Mouse (Mus musculus) NIH3T3 (cell line): ENCODE data around the gene Akap6.
"Not testable (repeated sequence)": the region's sequence is repeated elsewhere in the genome, so short reads cannot be mapped to it uniquely, and the experiment has no call there.

Source experiments
- DNase-seq: peaks from one replicate; pipeline ENCODE4 v3.0.0-alpha.2; 2012; ENCODE audit warnings: low read depth

The Akap6 gene

DNA sequence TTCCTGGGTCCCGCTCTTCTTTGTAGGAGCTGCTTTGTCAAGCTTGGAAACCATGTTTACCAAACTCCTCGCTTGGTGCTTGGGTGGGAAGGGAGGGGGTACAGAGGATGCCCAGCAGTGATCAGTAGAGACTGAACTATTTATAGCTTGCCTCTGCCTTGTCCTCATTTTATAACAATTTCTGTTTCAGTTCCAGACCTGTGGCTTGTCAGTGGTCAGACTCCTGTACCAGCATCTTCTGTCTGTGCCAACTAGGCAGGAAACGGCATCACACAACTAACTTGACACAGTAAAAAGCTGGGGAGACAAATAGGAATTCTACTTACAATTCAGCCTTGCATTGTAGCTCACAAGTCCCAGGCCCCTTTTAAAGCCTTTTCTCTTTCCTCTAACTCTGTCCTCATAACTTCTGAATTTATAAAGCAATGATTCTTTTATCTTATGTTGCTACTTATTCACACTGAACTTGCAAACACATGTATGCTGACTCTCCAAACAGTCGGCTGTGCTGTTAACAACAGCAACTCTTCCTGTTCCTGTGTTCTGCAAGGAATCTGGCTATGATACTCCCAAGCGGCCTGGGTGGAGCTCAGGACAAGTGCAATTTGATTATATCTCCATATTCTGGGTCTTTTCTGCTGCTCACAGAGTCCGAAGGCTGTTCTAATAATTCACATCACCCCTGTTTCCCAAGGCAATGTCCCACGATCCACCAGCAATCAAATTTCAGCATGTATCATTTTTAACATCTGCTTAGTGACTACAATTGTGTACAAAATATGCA is 12.9 kb downstream of the Akap6 start:
- no peak for DNase-seq

DNA sequence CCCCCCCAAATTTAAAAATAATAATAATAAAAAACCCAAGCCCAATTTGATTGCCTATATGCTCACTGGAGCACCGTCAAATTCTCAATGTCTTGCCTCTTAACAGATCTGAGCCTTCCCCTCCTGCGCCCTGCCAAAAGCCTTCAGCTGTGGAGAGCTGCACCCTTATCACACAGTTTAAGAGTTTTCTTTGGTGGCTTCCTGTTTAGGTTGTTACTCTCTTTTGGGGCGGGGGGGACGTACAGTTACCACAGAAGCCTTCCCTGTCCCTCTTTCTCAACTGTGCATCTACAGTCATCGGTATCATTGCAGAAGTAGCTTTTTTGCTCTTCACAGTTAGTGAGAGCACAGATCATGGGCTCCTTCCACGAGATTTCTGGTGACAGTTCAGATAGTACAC is 19.2 kb downstream of the Akap6 start:
- no peak for DNase-seq

DNA sequence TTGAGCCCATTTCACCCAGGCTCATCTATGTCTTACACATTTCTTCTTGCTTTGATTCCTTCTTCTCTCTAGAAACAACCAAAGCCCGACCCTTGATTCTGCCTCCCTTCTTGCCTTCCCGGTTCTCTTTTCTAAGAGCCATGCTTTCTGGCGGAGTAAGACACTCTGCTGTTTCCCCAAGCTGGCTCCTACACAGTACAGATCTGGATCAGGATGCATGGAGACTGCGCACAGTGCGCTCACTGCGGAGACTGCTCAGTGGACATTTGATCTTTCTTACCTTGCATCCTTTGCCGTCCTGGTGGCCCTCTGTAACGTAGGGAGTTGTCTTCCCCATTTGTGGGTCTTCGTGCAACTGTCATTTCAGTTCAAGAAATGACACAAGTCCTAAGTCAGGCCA is 20.0 kb downstream of the Akap6 start:
- no peak for DNase-seq

DNA sequence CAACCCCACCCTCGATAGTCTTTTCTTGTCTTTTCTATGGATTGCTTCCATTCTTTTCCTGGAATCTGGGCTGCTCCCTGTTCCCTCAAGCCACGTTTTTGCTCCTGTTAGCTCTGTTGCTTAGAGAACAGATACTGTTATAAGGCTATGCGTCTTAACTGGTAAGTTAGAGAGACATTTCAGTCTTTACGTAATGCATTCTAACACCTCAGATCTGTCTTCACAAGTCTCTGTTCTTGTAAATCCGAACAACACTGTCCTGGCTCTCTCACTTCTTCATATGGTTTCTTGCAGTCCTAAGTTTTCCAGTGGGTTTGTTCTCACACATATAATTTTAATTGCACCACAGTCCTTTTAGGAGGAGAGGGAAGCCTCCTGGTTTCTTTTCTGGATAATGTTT is 20.5 kb downstream of the Akap6 start:
- DNase-seq, result no peak

DNA sequence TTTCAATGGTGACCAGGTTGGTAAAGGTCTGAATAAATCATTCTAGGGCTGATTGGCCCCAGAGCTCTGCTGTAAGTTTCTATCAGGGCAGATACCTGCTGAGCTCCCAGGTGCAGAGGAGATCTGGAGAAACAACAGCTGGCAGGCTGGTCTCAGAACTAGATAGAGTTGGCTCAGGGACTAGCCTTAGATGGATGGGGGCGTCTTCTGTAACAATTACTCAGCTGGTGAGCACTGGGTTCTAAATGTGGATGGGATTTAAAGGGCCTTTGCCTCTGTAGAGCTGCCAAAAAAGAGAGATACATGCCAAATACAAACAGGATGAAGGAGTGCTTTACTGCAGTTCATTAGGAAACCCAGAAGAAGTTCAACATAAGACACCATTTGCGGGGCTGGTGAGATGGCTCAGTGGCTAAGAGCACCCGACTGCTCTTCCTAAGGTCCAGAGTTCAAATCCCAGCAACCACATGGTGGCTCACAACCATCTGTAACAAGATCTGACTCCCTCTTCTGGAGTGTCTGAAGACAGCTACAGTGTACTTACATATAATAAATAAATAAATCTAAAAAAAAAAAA is 24.9 kb downstream of the Akap6 start:
- not testable (repeated sequence) for DNase-seq

DNA sequence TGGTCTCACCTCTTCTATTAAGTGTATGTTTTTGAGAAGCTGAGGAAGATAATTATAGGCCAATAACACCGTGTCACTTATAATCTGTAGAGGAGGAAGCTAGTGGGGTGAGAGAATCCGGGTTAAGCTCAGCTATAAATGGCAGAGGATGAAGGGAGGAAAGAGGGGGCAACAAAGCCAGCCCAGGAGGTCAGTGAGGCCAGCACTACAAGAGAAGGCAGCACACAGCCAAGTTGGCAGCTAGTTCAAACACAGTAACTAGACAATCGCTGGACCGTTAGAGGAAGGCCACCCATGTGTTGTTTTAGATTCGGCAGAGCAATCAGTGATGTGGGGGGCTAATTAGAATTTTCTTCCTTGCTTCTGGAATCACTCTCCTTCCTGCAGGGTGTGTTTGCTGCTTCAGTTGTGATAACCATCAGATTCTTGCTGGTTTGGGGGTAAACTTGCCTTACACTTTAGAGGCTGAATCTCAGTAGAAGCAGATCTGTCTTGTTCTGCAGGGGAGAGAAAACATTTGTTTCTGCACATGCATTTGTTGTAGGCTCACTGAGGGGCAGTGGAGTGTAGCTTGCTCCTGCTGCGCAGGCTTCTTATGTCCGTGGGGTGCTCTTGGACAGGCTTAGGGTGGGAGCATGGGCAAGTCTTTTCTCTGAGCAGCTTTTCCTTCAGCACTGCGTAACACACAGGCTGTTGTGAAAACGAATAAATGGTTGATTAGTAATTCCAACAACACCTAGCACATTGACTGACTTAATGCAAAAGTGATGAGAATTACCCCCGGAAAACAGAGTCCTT is 27.4 kb downstream of the Akap6 start:
- DNase-seq, result no peak

DNA sequence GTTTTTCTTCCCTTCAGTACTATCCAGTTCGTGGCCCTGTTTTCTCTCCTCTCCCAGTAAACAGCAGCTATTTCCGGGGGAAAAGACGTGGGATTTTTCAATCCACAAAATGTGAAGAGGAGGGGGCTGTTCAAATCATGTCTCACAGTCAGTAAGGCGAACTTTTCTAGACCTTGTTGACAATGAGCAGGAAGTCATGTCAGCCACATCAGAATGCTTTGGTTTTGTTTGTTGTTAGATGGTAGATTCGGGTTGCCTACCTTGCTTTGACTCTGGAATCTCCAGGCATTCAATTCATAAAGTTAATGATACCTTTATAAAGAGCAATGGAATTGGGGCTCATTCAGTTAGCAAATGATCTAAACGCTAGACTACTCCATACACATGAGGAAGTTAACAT is 30.2 kb downstream of the Akap6 start:
- no peak for DNase-seq

DNA sequence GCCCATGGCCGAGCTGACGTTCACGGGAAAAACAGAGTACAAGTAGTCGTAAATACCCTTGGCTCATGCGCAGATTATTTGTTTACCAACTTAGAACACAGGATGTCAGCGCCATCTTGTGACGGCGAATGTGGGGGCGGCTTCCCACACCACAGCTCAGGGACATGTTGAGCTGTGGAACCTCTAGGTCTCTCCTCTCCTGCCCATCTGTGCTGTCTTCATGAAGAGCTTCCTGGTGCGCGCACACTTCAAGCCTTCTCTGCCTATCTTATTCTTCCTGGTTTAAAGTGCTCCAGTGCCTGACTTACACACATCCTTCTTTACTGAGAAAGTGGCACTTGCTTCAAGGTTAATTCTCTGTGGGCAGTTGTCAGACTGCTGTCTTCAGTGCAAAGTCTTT is 36.0 kb downstream of the Akap6 start:
- not testable (repeated sequence) for DNase-seq

DNA sequence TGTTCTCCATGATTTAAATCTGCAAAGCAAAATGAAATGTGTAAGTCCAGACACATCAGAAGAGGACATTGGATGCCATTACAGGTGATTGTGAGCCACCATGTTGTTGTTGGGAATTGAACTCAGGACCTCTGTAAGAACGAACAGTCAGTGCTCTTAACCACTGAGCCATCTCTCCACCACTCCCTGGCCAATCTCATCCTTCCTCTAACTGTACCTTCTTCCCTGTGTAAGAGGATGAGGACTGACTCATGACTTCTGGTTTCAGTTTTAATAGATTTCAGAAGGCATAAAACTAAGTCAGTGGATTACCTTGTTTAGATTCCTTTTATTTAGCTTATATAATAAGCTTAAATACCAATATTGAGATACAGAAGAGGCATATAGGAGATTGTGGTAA is 38.0 kb downstream of the Akap6 start:
- no peak for DNase-seq

DNA sequence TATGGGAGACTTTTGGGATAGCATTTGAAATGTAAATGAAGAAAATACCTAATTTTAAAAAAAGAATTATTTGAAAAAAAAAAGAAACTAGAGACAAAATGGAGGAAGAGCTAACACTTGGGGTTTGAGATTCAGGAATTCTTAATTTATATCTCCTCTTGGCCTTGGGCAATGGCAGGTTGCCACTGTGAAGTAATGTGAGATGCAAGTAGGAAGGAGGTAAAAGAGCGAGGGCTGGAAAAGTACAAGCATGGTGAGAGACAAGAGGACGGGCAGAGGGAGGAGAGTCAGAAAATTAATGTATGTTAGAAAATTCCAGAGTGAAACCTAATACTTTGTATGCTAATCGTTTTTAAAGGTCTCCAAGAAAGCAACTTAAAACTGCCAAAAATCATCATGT is 40.1 kb downstream of the Akap6 start:
- peak; percentile 82 for DNase-seq

DNA sequence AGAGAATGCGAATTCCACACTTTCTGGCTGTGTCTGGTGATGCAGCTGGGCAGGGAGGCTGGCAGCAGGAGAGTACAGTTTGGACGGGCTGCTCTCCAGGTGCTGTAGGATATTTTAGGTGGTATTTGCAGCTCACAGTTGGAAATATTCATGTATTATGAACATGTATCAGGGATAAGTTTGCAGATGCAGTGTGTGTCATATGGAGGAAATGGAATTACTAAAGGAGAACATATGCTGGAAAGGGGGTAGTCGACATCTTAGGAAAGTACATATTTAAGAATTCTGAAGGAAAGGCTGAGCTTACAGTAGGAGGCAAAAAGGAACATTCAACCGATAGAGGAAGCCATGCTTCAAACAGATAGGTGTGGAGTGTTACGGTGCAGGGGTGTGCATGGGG is 42.6 kb downstream of the Akap6 start:
- no peak for DNase-seq

DNA sequence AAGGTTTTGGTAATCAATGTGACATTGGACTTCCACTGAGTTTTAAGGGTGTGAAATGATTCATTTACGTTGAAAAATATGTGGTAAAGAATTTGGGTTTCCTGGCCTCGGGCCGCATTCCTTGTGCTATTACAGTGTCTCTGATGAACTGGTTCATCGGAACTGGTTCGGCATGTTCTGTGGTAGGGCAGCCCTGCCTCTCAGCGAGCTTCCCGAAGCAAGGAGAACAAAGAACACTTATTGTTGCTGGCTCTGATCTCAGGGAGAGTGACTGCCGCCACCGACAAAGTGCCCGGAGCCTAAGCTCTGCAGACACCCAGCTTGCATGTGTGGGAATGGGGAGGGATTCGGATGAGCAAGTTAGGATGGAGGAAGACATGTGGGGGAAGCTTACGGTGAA is 50.8 kb downstream of the Akap6 start:
- no peak for DNase-seq

DNA sequence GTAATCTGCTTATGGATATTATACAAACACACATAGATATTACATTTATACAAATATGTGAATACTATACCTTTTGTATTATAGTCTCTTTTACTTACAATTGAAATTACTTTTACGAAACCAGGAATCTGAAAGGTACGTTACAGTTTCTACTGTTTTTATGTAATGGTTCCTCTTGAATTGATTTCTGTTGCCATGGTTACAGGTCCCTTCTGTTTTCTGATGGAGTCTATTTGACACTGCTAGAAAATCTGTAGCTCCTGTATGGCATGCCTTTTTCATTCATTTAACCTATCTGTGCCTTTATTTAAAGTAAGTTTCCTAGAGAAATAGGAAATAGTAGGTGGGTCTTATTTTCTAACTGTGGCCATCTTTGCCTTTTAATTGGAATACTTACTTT is 56.5 kb downstream of the Akap6 start:
- DNase-seq, result no peak

DNA sequence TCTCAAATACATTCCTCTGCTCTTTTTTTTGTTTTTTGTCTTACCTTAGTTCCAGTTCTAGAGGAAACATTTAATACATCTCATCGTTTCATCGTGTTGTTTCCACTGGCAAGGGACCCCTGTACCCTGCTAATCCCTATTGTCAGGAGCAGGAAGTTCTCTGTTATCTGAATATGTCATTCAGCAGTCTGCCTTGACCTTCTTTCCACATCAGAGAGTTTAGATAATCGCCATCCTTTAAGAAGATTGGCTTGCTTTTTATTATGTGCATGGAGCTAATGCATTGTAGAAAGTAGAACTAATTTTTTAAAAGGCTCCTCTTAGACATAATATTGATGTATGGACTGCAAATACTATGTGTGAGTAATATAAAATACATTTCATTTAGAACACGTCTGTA is 58.7 kb downstream of the Akap6 start:
- no peak for DNase-seq

DNA sequence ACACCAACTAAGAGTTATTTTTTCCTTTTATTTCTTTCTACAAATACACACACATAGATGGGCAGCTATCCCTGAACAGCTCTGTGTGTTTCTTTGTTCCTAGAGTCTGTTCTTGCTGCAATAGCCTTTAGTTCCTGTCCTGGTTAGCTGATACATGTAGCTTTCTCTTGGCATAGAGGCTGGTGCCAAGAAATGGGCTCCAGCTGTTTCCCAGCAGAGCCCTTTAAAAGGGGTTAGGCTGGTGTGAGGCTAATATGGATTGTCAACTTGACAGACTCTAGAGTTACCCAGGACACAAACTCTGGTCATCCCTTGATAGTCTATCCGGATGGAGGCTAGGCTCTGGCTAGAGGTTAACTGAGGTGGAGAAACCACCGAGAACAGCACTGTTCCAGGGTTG is 64.9 kb downstream of the Akap6 start:
- DNase-seq, result no peak

DNA sequence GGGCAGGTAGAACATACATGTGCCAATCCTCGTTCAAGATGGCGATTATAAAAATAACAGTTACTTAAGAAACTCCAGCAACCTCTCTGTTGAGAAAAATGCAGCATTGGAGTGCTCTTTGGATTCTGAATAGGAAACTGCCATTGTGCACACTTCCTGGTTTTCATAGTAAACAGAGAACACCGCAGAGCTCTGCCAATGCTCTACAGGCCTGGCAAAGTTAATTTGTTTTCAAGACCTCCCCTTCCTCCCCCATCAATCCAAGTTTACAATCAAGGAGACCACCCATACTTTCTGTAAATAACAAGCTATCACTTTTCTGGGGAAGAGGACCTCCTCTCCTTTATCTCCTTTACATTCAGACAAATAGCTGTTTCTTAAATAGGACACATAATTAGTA is 65.6 kb downstream of the Akap6 start:
- no peak for DNase-seq

DNA sequence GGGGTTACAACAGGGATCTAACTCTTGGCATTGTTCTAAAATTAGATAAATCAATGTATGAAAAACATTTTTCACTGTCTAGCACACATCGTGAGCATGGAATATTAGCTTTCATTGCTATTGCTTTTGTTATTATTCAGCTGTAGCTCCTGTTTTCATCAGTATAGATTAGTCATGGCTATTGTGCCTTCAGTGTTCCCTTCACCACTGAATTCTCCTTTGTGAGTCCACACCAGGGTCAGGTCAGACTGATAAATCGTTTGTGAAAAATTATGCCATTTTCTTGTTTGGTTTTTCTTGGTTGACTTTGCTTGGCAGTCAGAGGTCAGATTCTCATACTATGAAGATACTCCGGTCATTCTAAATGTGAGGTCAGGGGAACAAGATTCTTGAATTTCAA is 70.4 kb downstream of the Akap6 start:
- no peak for DNase-seq

DNA sequence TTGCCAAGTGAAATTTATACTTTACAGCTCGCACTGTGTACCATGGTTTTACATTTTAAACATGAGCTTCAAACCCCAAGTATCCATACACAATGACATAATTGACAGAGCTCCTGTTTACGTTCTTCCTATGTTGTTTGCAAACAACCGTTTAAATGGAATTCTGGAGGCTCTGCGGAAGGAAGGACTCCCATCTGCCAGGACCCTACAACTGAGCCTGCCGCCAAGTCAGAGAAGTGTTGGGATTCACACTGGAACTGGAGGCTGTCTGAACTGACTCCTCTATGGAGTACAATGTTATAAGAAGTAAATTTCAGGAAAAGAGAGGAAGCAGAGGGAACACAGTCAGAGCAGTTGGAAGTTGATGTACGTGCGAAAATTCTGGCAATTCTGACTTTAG is 72.7 kb downstream of the Akap6 start:
- DNase-seq, result no peak

DNA sequence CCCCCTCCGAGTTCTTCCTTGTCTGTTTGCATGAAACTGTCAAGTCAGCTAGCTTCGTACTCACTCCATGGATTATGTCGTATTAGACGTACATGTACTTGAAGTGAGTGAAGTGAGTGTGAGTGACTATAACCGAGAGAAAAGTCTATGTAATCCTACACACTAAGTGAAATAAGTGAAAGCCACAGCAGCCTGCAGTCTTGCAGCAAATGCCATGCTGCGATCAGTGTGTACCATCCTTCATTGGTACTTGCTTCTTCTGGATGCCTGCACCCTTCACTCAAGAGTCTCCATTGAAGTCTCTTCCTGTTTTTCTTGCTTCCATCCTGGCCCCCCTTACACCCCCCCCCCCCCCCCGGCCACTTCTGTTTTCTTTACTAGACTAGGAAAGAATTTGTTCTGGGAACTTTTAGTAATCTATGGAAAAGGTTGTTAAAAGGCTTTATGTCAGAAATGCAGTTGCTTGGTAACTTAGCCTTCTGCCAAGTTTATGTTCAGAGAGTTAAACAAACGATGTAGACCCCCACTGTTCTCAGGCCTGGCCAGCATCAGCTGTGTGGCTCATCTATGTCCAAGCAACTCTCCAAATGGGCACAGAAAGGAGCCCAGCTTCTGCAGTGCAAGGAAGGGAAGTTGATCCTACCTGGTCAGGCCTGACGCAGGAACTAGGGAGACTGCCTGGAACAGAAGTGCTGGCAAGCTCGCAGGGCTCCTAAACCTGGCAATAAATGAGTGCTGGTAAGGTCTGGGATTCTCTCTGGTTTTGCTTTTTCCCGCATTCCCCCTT is 73.5 kb downstream of the Akap6 start:
- peak; percentile 16 for DNase-seq

DNA sequence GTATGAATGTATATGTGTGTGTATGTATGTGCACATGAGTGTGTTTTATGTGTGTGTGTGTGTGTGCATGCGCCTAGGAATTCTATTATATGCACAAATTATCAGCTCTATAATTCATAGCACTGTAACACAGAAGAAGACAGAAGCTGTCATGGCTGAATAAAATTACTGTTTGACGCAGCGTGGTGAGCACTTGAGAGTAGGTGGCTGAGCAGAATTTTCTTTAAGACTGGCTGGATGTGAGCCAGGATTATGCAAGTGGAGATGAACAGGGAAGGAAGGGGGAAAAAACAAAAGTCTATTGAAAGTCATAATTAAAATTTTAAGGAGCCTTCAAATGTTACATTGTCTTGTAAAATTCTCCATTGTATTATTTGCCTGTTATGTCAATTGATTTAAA is 74.7 kb downstream of the Akap6 start:
- DNase-seq, result peak; percentile 56

DNA sequence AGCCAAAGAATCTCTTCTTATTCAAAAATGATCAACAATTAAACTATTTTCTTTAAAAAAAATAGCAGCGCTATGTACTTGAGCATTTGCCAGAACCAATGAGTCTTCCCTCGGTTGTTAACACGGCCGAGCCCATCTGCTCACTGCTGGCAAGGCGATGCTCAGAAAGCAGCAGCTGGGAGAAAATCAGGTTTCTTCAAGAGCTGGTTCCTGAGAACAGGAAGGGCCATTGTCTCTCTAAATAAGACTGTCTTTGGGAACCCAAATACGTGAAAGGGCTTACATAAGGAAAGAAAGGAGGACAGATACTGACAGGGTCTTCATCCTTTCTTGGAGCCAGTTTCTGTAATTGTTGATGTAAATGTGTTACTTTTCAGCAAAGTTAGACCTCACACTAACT is 75.2 kb downstream of the Akap6 start:
- DNase-seq, result no peak

DNA sequence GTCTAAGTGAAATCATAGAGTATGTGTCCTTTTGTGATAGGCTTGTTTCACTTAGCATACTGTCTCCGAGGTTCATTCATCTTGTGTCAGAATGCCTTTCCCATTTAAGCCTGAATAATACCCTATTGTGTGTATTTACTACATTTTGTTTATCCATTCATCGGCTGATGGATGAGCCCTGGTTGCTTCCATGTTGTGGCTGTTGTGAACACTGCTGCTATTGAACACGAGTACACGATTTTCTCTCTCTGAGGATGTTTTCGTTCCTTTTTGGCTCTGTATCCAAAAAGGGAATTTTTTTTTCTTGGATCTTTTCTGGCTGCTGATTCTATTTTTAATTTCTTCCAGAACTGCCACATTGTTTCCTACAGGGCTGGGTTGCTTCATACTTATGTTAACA is 81.0 kb downstream of the Akap6 start:
- DNase-seq, result peak; percentile 51

DNA sequence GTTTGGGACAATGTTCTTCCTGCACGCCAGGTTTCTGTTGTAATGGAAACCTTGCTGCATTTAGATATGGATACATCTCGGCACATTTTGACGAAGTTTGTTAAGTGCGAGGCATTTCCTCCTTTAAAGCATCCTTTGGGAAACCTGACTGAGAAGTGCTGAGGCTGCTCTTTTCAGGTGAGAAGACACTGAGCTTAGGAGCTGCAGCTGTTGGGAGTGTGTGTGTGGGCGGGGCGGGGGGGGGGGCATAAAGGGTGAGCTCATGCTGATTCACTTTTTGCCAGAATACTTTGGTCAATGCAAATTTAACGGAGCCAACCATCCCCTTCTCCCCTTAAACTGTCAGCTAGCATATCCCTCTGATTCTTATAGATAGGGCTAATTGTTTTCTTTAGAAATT is 81.9 kb downstream of the Akap6 start:
- peak; percentile 53 for DNase-seq
